Mouse (Mus musculus): ENCODE measurements around the gene Amh. TPM values are rescaled to one million over a fixed set of nuclear protein-coding genes. Genes with fewer than 3 reads are reported as not detected.

Amh gene
- polyA plus RNA-seq, 2 experiments = 0.08 to 0.31 TPM

DNA sequence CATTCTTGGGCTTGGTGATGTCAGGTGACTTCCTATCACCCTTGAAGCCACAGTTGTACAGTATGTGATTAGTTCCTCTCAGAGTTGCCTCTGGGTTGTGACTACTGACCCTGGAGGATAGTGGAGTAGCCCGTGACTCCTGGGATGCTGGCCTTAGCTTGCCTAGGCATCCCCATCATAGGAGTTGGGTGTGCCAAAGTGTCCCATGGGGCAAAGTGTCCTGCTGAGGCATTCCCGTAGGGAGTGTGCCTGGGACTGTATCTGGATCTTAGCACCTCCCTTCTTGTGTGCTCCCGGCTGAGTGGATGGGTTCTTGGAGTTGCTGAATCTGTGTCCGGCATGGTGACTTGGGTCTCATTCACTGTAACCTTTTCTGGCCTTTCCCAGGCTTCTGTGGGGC lies 30.1 kb upstream of the Amh start:
- DNase-seq (ENCODE audit: low read depth in 3 of 3, low spot score in 3 of 3) (no peak), ATAC-seq (ENCODE audit: insufficient read depth) (peak; percentile 16; the same call in 1 of the 2 replicates)
- Histone ChIP-seq H3K9ac (replicated peaks) (no peak overlapping the region), H3K4me1 (replicated peaks; ENCODE audit: control insufficient read depth in 2 of 2, insufficient read depth in 2 of 2, low read length in 1 of 2) (peaks cover 3 to 11% of the 10 kb centered on the region in 2 experiments; a peak in 3 of 4 replicates), H3K27ac (no peak overlapping the region), H3K36me3 (replicated peaks; ENCODE audit: control insufficient read depth, insufficient read depth, low read depth) (peaks cover 75% of the 10 kb centered on the region), H3K27me3 (ENCODE audit: control insufficient read depth, insufficient read depth, low read length) (no peaks in the 10 kb centered on the region), H3K4me2 (ENCODE audit: low read depth) (no peak overlapping the region), H3K9me3 (ENCODE audit: control insufficient read depth, low read length) (no peaks in the 10 kb centered on the region), H3K4me3 (ENCODE audit: insufficient read depth in 1 of 2, low read depth in 2 of 2, low read length in 2 of 2) (no peak overlapping the region)
- WGBS (ENCODE audit: insufficient replicate concordance) = 72% methylated on average over 4 of the region's 4 CpGs
- TF ChIP-seq EP300 (IDR thresholded peaks at IDR 0.05; ENCODE audit: low read depth) (no peak), CTCF (IDR thresholded peaks at IDR 0.05; ENCODE audit: low read depth) (no peak)

DNA sequence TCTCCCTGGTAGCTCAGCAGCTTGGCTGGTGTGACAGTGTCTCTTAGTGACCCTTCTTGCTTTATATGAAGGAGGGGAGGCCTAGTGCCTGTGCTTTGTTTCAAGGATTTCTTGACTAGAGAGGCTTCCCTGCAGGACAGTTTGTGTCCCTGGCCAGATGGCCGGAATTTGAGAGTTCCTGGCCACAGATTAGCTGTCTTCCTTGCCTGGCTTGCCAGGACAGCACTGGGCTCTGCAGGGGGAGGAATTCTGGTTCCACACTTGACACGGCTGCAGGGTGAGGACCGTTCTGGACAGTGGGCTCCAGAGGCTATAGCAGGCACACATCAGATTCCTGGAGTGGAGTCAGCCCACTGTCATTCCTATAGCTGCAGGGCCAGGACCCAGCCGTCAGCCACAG lies 29.3 kb upstream of the Amh start:
- no peak for ATAC-seq (ENCODE audit: insufficient read depth)

DNA sequence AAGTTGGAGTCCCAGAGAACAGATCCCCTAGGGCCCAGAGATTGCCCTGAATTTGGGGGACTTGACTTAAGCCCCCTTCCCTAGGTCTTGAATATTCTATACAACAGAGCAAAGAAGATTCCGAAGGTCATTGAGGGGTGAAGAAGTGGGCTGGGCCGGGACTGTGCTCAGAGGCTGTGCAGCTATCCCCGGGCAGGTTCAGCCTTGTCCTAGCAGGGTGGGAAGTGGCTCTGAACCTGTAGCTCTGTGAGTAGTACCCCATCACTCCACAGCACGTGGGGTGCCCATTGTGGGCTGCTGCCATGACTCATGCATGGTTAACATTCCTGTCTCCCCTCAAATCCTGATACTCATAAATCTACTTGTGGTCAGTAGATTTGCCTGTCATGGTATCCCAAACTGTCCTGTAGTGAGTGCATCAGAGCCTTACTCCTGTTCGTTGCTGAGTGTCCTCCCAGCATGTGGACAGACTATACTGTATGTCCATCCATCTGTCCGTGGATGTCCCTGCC lies 28.6 kb upstream of the Amh start:
- no peak for TF ChIP-seq EP300 (IDR thresholded peaks at IDR 0.05; ENCODE audit: low read depth)
- no peak for TF ChIP-seq CTCF (IDR thresholded peaks at IDR 0.05; ENCODE audit: low read depth)
- Histone ChIP-seq H3K4me1 (replicated peaks; ENCODE audit: control insufficient read depth in 2 of 2, insufficient read depth in 2 of 2, low read length in 1 of 2) (peaks cover 3 to 9% of the 10 kb centered on the region in 2 experiments; a peak in 3 of 4 replicates), H3K4me3 (ENCODE audit: insufficient read depth in 1 of 2, low read depth in 2 of 2, low read length in 2 of 2) (no peak overlapping the region), H3K4me2 (ENCODE audit: low read depth) (no peak overlapping the region), H3K27me3 (ENCODE audit: control insufficient read depth, insufficient read depth, low read length) (no peaks in the 10 kb centered on the region), H3K36me3 (replicated peaks; ENCODE audit: control insufficient read depth, insufficient read depth, low read depth) (peaks cover 73% of the 10 kb centered on the region), H3K9ac (replicated peaks) (no peak overlapping the region), H3K9me3 (ENCODE audit: control insufficient read depth, low read length) (no peaks in the 10 kb centered on the region), H3K27ac (no peak overlapping the region)
- ATAC-seq (ENCODE audit: insufficient read depth) (no peak), DNase-seq (ENCODE audit: low read depth in 3 of 3, low spot score in 3 of 3) (no peak)
- WGBS (ENCODE audit: insufficient replicate concordance) = 82% methylated on average over 6 of the region's 6 CpGs

More for the DNA sequence above, 29.3 kb upstream of the Amh start:
- H3K27ac ChIP-seq = no peak overlapping the region
- TF ChIP-seq CTCF (IDR thresholded peaks at IDR 0.05; ENCODE audit: low read depth) (no peak), EP300 (IDR thresholded peaks at IDR 0.05; ENCODE audit: low read depth) (no peak)
- H3K9ac ChIP-seq (replicated peaks) = no peak overlapping the region
- WGBS (ENCODE audit: insufficient replicate concordance) = 81% methylated on average over 4 of the region's 4 CpGs
- no peak for DNase-seq (ENCODE audit: low read depth in 3 of 3, low spot score in 3 of 3)
- H3K4me2 ChIP-seq (ENCODE audit: low read depth) = no peak overlapping the region
- no peak overlapping the region for H3K4me3 ChIP-seq (ENCODE audit: insufficient read depth in 1 of 2, low read depth in 2 of 2, low read length in 2 of 2)
- H3K4me1 ChIP-seq (replicated peaks; ENCODE audit: control insufficient read depth in 2 of 2, insufficient read depth in 2 of 2, low read length in 1 of 2) = peaks cover 3 to 9% of the 10 kb centered on the region in 2 experiments; a peak in 3 of 4 replicates
- H3K27me3 ChIP-seq (ENCODE audit: control insufficient read depth, insufficient read depth, low read length) = no peaks in the 10 kb centered on the region
- H3K9me3 ChIP-seq (ENCODE audit: control insufficient read depth, low read length) = no peaks in the 10 kb centered on the region
- H3K36me3 ChIP-seq (replicated peaks; ENCODE audit: control insufficient read depth, insufficient read depth, low read depth) = peaks cover 73% of the 10 kb centered on the region

DNA sequence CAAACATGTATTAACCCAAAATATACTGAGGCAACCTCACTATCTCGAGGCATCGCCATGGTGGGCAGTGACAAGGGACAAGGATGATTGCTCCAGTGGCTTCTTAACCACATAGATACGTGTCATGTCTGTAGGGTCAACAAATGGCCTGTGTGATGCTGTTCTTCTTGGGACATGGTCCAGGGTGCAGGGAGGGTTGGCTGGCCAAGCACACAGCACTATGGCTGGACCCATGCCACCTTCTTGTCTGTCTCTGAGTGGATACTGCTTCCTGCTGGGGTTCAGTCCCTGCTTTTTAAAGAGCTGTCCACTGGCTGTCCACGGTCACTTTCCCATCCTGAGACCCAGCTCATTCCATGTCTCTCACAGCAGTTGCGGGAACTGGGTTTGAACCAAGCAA lies 27.9 kb upstream of the Amh start:
- Histone ChIP-seq H3K27me3 (ENCODE audit: control insufficient read depth, insufficient read depth, low read length) (no peaks in the 10 kb centered on the region), H3K9me3 (ENCODE audit: control insufficient read depth, low read length) (no peaks in the 10 kb centered on the region), H3K27ac (no peak overlapping the region), H3K4me2 (ENCODE audit: low read depth) (no peak overlapping the region), H3K36me3 (replicated peaks; ENCODE audit: control insufficient read depth, insufficient read depth, low read depth) (peaks cover 71% of the 10 kb centered on the region), H3K9ac (replicated peaks) (no peak overlapping the region), H3K4me1 (replicated peaks; ENCODE audit: control insufficient read depth in 2 of 2, insufficient read depth in 2 of 2, low read length in 1 of 2) (peaks cover 3 to 9% of the 10 kb centered on the region in 2 experiments; a peak in 3 of 4 replicates), H3K4me3 (ENCODE audit: insufficient read depth in 1 of 2, low read depth in 2 of 2, low read length in 2 of 2) (no peak overlapping the region)
- no peak for TF ChIP-seq CTCF (IDR thresholded peaks at IDR 0.05; ENCODE audit: low read depth)
- TF ChIP-seq EP300 (IDR thresholded peaks at IDR 0.05; ENCODE audit: low read depth) = no peak
- 78% methylated on average over 5 of the region's 5 CpGs for WGBS (ENCODE audit: insufficient replicate concordance)
- no peak for DNase-seq (ENCODE audit: low read depth in 3 of 3, low spot score in 3 of 3)
- no peak for ATAC-seq (ENCODE audit: insufficient read depth)

DNA sequence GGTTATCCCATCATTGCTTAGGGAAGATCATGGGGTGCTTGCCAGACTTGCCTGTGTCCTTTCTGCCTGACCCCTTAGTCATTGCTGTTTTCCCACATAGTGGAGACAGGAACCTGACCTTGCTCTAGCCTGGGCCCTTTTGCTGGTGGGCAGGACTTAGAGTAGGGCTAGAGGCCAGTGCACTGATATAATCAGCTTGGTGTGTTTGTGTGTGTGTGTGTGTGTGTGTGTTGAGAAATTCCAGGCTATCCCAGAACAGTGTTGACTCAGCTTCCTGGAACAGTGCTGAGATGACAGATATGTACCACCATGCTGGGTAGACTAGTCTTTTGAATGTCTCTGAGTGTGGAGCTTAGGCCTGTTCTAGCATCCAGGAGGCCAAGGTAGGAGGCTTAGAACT lies 25.5 kb upstream of the Amh start:
- ATAC-seq (ENCODE audit: insufficient read depth) = no peak
- H3K4me1 ChIP-seq (replicated peaks; ENCODE audit: control insufficient read depth in 2 of 2, insufficient read depth in 2 of 2, low read length in 1 of 2) = no peaks in the 10 kb centered on the region

More for the DNA sequence above, 25.5 kb upstream of the Amh start:
- Histone ChIP-seq H3K36me3 (replicated peaks; ENCODE audit: control insufficient read depth, insufficient read depth, low read depth) (peaks cover 62% of the 10 kb centered on the region), H3K27me3 (ENCODE audit: control insufficient read depth, insufficient read depth, low read length) (no peaks in the 10 kb centered on the region), H3K4me3 (ENCODE audit: insufficient read depth in 1 of 2, low read depth in 2 of 2, low read length in 2 of 2) (no peak overlapping the region), H3K9ac (replicated peaks) (no peak overlapping the region), H3K4me2 (ENCODE audit: low read depth) (no peak overlapping the region), H3K27ac (no peak overlapping the region), H3K9me3 (ENCODE audit: control insufficient read depth, low read length) (no peaks in the 10 kb centered on the region)
- DNase-seq (ENCODE audit: low read depth in 3 of 3, low spot score in 3 of 3) = no peak
- no peak for TF ChIP-seq EP300 (IDR thresholded peaks at IDR 0.05; ENCODE audit: low read depth)
- no peak for TF ChIP-seq CTCF (IDR thresholded peaks at IDR 0.05; ENCODE audit: low read depth)
